Mouse (Mus musculus): ENCODE results near the gene Actn4.

DNA sequence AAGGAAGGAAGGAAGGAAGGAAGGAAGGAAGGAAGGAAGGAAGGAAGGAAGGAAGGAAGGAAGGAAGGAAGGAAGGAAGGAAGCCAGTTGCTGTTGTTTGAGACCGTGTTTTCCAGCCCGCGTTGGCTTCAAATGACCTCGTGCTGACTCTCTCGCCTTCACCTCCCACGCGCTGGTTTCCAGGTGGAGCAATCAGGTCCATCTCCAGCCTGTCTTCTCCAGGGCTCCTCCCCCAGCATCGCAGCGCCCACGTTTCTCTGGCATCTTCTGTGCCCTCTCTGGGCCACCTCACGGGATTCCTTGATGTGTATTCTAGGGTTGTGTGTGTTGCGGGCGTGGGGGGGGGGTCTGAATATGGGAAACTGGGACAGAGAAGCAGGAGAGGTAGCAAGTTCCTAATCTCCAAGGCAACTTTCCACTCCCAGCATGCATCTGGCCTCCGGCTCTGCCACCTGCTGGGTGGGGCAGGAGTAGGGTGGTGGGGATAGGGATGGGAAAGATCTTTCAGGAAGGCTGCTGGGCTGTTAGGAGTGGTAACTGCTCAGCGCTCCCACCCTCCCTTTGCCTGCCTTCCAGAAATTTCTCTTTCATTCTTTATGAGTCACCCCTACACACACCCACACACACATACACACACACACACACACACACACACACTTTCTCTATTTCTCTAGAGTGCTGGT lies 99.2 kb downstream of the Actn4 start:
- no peak for TF ChIP-seq CTCF (IDR thresholded peaks at IDR 0.05; ENCODE audit: borderline replicate concordance, insufficient read depth, low read depth, low read length)
- no peak for TF ChIP-seq POLR2A (IDR thresholded peaks at IDR 0.05; ENCODE audit: borderline replicate concordance, insufficient read depth, low read length)

All from cerebellum, adult 2 months (tissue).